Mouse (Mus musculus) spleen, postnatal 14 days (tissue): ENCODE data around the gene Pfn4.
"Not testable (repeated sequence)": the region's sequence is repeated elsewhere in the genome, so short reads cannot be mapped to it uniquely, and the experiment has no call there.

Experiments
- DNase-seq, 2 experiments: peaks; one replicate each; pipeline ENCODE4 v3.0.0; 2021 to 2022; ENCODE audit warnings: low spot score in 2 of 2

Pfn4 gene

DNA sequence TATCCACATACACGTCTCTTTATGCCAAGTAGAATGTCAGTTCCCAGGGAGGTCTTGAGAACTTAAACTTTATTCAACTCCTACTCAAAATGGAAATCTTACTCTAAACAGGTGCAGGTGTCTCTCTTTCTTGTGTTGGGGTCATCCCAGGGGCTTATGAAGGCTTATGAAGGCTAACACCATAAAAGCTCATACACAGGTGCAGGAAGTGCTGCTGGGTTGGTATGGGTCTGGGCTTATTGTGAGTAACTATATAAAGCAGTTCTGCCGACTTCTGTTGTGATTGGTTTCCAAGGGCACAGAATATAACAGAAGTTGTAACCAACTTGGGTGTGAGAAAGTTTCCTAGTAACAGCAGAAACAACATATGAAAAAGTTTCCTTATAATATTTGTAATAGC is 15.6 kb downstream of the Pfn4 start:
- no peak for DNase-seq

GRCm38 (mm10) chr12:4788128-4788527 is 19.3 kb downstream of the Pfn4 start:
- DNase-seq: not testable (repeated sequence)

- no peak for DNase-seq
These were observed 24.9 kb downstream of the Pfn4 start for GRCm38 (mm10) chr12:4793718-4794117.

DNA sequence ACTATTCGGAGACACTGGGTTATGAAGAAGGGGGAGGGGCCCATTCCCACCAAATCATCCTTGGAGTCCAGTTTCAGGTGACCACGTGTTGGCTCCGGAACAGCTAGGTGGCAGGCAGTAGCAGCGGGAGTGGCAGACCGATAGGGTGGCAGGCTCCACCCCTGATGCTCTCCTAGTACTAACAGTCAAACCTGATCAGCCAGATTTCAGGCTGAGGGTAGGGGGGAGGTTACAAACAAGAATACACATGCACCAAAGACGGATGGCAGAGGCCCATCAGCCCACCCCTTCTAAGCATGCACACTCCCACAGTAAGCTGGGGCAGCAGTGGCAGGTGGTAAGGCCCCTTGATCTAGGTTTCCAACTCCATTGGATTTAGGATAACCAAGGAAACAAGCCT is 28.6 kb downstream of the Pfn4 start:
- not testable (repeated sequence) for DNase-seq

DNA sequence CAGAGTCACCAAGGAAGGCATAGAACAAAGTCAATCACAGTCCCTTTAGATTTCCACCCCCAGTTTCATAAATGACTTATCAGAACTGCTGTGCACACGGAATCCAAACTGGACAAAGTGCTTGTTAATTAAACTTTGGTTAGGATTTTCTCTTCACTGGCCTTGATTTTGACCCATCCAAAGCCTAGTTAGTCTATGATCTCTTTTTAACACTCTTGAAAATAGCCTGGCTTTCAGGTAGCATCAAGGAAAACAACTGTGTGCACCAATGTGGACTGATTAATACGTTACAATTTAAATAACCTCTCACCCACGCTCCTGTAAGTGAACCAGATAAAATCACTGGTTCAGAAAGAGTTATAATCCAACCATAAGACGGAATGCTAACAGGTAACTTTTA is 42.2 kb downstream of the Pfn4 start:
- DNase-seq: no peak

DNA sequence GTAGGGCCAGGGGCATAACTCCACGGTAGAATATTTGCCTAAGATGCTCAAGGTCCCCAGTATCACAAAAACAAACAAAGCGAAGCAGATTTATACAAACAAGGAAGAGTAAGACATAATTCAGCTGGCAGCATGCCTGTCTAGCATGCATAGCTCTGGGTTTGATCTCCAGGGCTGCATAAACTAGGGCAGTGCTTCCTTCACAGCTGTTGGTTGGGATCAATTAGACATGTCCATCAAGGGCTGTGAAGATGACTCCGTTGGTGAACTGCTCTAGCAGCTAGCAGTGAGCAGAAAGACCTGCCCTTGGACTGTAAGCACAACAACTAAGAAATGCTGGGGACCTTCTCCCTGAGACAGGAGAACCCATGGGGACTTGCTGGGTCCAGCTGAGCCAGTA is 42.9 kb downstream of the Pfn4 start:
- DNase-seq: no peak

DNA sequence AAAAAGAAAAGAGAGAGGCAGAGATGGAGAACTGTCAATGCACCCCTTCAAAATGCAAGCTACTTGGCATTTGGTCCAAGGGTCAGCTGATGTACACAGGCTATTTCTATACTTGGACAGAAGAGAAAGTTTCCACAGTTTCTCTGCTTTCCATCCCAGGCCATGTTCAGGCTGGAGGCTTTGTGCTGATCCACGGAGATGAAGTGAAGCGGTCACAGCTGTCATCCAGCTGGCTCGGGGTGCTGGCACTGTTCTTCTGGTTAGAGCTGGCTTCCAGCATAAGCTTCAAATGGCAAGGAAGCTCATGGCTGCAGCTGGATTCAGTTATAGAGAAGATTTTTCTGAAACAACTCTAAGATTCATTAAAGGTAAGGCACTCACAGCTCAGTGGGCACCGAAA is 44.8 kb downstream of the Pfn4 start:
- no peak for DNase-seq

DNA sequence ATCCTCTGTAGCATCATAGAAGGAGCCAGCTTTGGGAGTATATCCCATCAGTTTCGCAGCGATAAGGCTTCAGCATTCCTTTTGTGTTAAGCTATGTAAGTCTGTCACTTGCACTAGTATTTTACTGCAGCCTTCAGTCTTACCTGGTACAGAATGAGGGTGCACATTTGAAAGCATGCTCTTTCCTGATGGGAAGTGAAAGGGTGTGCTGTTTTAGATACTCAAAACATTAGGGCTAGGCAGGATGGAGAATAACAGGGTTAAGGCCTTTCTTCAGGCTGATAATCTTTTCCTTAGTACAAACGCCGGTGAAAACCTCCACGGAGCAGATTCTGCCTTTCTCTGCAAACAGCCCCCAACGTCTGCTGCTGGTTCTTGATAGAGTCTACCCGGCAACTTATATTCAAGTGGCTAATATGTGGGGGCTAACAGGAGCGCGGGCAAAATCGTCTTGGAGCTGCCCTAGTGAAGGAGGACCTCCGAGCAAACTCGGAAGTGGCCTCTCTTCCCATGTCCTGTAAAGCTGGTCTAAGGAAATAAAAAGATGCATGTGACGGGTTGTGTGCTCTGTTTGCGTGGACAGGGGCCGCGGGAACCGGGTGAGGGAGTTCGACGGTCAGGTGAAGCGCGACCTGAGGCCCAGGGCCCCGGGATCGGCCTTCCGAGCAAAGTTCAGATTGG is 48.0 kb downstream of the Pfn4 start:
- DNase-seq: no peak

GRCm38 (mm10) chr12:4817361-4818101 is 48.7 kb downstream of the Pfn4 start, which contains the start of gene Sf3b6:
Sf3b6 (plus strand) TSS chr12:4817544.
- DNase-seq: peak; percentile 97

DNA sequence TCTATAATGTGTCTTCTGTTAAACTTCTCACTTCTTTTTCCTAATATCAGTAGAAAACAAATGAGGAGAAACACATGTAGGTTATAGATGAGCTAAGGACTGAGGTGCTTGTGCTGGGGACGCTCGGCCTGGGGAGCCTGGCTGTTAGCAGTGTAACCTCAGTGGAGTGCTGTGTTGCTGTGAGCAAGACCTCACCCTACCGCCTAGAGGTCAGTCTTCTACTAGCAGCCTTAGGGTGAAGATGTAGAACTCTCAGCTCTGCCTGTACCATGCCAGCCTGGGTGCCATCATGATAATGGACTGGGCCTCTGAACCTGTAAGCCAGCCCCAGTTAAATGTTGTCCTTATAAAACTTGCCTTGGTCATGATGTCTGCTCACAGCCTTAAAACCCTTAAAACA is 58.4 kb downstream of the Pfn4 start:
- no peak for DNase-seq
